Mouse (Mus musculus) hindbrain, embryonic 15.5 days (tissue): ENCODE measurements at regions not wholly inside any gene's neighbourhood (a gene's known extent, or its start where the extent isn't known, plus 50 kb on each side); places are given as distances from the start of the nearest gene placed in this dataset.

Experiments used
- ATAC-seq: fragments of 200-750 bp; cut with Nextera tagmentation; 2 replicates; pipeline ENCODE4 v1.8.0; 2017; ENCODE audit warnings: low read depth, moderate number of reproducible peaks, moderate TSS enrichment; ENCODE audit not compliant: low FRiP score
- H3K27ac ChIP-seq: fragments of 300-500 bp; sonication (generic); replicated peaks from 2 replicates; pipeline ENCODE4 v1.5.1; 2015; ENCODE audit warnings: mild to moderate bottlenecking, inconsistent platforms
- H3K27me3 ChIP-seq: fragments of 300-500 bp; sonication (generic); 2 replicates; pipeline ENCODE4 v1.6.1; 2015; ENCODE audit warnings: control low read depth, inconsistent platforms
- H3K36me3 ChIP-seq: fragments of 300-500 bp; sonication (generic); 2 replicates; pipeline ENCODE4 v1.6.1; 2015; ENCODE audit warnings: control low read depth, inconsistent platforms
- H3K4me1 ChIP-seq: fragments of 300-500 bp; sonication (generic); replicated peaks from 2 replicates; pipeline ENCODE4 v1.6.1; 2015; ENCODE audit warnings: control low read depth, inconsistent platforms
- H3K4me2 ChIP-seq: fragments of 300-500 bp; sonication (generic); 2 replicates; pipeline ENCODE4 v1.6.1; 2015; ENCODE audit warnings: moderate library complexity, mild to moderate bottlenecking, inconsistent platforms
- H3K4me3 ChIP-seq: fragments of 300-500 bp; sonication (generic); 2 replicates; pipeline ENCODE4 v1.5.1; 2015; ENCODE audit warnings: mild to moderate bottlenecking, inconsistent platforms
- H3K9ac ChIP-seq: fragments of 300-500 bp; sonication (generic); 2 replicates; pipeline ENCODE4 v1.6.1; 2015; ENCODE audit warnings: inconsistent platforms
- H3K9me3 ChIP-seq: fragments of 300-500 bp; sonication (generic); 2 replicates; pipeline ENCODE4 v1.6.1; 2016; ENCODE audit warnings: control low read depth, inconsistent platforms
- WGBS: fragments of 180-500 bp; shearing (Covaris S2); methylation state at CpG from one replicate; pipeline ENCODE4 v1.1.7; 2015; 5-methylcytosine and 5-hydroxymethylcytosine counted together

GRCm38 (mm10) chr11:8148485-8148825 lies 515.9 kb downstream of the Tns3 start:
- Histone ChIP-seq H3K4me2 (no peak overlapping the region), H3K9ac (no peak overlapping the region), H3K36me3 (no peaks in the 10 kb centered on the region), H3K27ac (no peak overlapping the region), H3K9me3 (no peaks in the 10 kb centered on the region), H3K4me1 (no peaks in the 10 kb centered on the region), H3K4me3 (no peak overlapping the region), H3K27me3 (no peaks in the 10 kb centered on the region)
- 85% methylated on average over 5 of the region's 5 CpGs for WGBS
- ATAC-seq, result no peak

- Histone ChIP-seq H3K9me3 (no peaks in the 10 kb centered on the region), H3K9ac (no peak overlapping the region), H3K4me3 (no peak overlapping the region), H3K4me2 (no peak overlapping the region), H3K36me3 (no peaks in the 10 kb centered on the region), H3K27ac (no peak overlapping the region), H3K27me3 (no peaks in the 10 kb centered on the region), H3K4me1 (no peaks in the 10 kb centered on the region)
- no peak for ATAC-seq
- WGBS, result 36% methylated on average over 6 of the region's 6 CpGs
Observed at GRCm38 (mm10) chr11:8147790-8148484, 516.4 kb downstream of the Tns3 start.

GRCm38 (mm10) chr11:8137366-8137765 lies 527.0 kb downstream of the Tns3 start:
- Histone ChIP-seq H3K4me2 (no peak overlapping the region), H3K4me1 (no peaks in the 10 kb centered on the region), H3K4me3 (no peak overlapping the region), H3K9me3 (no peaks in the 10 kb centered on the region), H3K27me3 (no peaks in the 10 kb centered on the region), H3K36me3 (no peaks in the 10 kb centered on the region), H3K27ac (no peak overlapping the region), H3K9ac (no peak overlapping the region)
- no peak for ATAC-seq
- 41% methylated on average over 4 of the region's 4 CpGs for WGBS

- H3K4me3 ChIP-seq, result no peak overlapping the region
- no peaks in the 10 kb centered on the region for H3K9me3 ChIP-seq
- no peaks in the 10 kb centered on the region for H3K27me3 ChIP-seq
- no peak overlapping the region for H3K27ac ChIP-seq
- no peak for ATAC-seq
- no peaks in the 10 kb centered on the region for H3K4me1 ChIP-seq
- WGBS, result 90% methylated on average over 4 of the region's 4 CpGs
- no peak overlapping the region for H3K9ac ChIP-seq
- no peaks in the 10 kb centered on the region for H3K36me3 ChIP-seq
- no peak overlapping the region for H3K4me2 ChIP-seq
Observed at GRCm38 (mm10) chr11:8136666-8137065, 527.7 kb downstream of the Tns3 start.

- no peak for ATAC-seq
- H3K4me1 ChIP-seq, result no peaks in the 10 kb centered on the region
Observed at GRCm38 (mm10) chr11:8109286-8109685, 555.0 kb downstream of the Tns3 start.

DNA sequence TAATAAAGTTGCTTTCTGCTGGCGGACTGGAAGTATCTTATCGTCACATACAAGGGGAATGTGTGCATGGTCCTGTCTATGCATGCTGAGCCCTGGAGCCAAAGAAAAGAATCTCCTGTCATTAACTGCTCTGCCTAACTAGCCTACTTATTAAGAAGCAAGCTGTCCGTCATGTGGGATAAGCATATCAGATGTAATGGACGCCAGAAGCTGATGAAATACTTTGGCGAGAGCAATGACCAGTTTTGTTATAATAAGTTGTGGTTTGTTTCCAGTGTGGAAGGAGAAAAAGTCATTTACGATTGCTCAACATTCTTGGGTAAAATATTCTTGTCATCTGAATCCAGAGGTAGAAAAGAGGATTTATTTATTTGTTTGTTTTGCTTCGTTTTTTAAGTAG lies 563.2 kb downstream of the Tns3 start:
- Histone ChIP-seq H3K4me1 (no peaks in the 10 kb centered on the region), H3K9me3 (no peaks in the 10 kb centered on the region), H3K4me2 (no peak overlapping the region), H3K4me3 (no peak overlapping the region), H3K27me3 (no peaks in the 10 kb centered on the region), H3K27ac (no peak overlapping the region), H3K9ac (no peak overlapping the region), H3K36me3 (no peaks in the 10 kb centered on the region)
- no peak for ATAC-seq
- WGBS, result 88% methylated on average over 7 of the region's 7 CpGs

More at GRCm38 (mm10) chr11:8109286-8109685, 555.0 kb downstream of the Tns3 start:
- H3K4me3 ChIP-seq, result no peak overlapping the region
- H3K36me3 ChIP-seq, result no peaks in the 10 kb centered on the region
- H3K9ac ChIP-seq, result no peak overlapping the region
- no peak overlapping the region for H3K27ac ChIP-seq
- no peaks in the 10 kb centered on the region for H3K9me3 ChIP-seq
- no peak overlapping the region for H3K4me2 ChIP-seq
- H3K27me3 ChIP-seq, result no peaks in the 10 kb centered on the region
- 83% methylated on average over 2 of the region's 2 CpGs for WGBS

DNA sequence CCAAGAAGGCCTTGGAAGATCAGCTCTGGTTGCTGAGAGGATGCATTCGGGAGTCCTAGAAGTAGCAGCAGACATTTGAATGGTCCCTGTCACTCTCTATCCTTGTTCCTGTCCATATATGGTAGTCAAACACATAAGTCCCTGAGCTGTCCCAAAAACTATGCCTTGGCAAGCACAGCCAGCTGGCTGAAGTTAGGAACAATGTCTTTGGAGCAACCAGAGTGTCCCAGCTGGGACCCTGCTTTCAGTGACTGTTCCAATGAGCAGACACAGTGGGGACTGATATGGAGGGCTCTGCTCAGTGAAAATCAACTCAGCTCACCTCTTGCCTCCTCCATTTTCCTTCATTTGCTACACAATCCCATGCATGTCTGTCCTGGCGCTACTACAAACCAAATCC lies 580.0 kb downstream of the Tns3 start:
- Histone ChIP-seq H3K4me1 (no peaks in the 10 kb centered on the region), H3K9ac (no peak overlapping the region), H3K4me3 (no peak overlapping the region), H3K27ac (no peak overlapping the region), H3K27me3 (no peaks in the 10 kb centered on the region), H3K36me3 (no peaks in the 10 kb centered on the region), H3K9me3 (no peaks in the 10 kb centered on the region), H3K4me2 (no peak overlapping the region)
- 96% methylated on average over 2 of the region's 2 CpGs for WGBS
- ATAC-seq, result no peak

- Histone ChIP-seq H3K4me1 (no peaks in the 10 kb centered on the region), H3K4me3 (no peak overlapping the region), H3K4me2 (no peak overlapping the region), H3K9me3 (no peaks in the 10 kb centered on the region), H3K27ac (no peak overlapping the region), H3K9ac (no peak overlapping the region), H3K27me3 (no peaks in the 10 kb centered on the region), H3K36me3 (no peaks in the 10 kb centered on the region)
- no peak for ATAC-seq
- 86% methylated on average over 5 of the region's 6 CpGs for WGBS
Observed at GRCm38 (mm10) chr11:8082811-8083210, 581.5 kb downstream of the Tns3 start.

- no peak for ATAC-seq
- Histone ChIP-seq H3K27me3 (no peaks in the 10 kb centered on the region), H3K4me1 (no peaks in the 10 kb centered on the region), H3K27ac (no peak overlapping the region), H3K9me3 (no peaks in the 10 kb centered on the region), H3K9ac (no peak overlapping the region), H3K4me3 (no peak overlapping the region), H3K4me2 (no peak overlapping the region), H3K36me3 (no peaks in the 10 kb centered on the region)
- WGBS, result 93% methylated on average over 1 of the region's 1 CpGs
Observed at GRCm38 (mm10) chr11:8073321-8073720, 591.0 kb downstream of the Tns3 start.

DNA sequence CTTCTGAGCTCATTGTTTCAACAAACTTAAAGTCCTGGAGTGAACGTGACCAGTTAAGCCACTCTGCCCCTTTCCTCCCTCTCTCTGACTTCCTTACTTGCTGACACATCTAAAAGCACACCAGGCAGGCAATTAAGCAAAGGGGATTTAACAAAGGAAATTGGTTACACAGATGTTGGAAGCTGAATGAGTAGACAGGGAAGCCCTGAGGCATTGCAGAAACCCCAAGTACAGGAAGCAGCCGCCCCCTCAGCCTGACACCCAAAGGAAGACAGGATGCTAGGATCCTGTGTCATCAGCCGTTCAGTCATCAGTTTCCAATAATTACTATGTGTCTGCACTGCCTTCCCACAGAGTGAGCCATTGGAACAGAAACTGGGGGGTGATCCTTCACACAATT lies 595.5 kb downstream of the Tns3 start:
- Histone ChIP-seq H3K4me1 (no peaks in the 10 kb centered on the region), H3K9me3 (no peaks in the 10 kb centered on the region), H3K4me3 (no peak overlapping the region), H3K9ac (no peak overlapping the region), H3K36me3 (no peaks in the 10 kb centered on the region), H3K27ac (no peak overlapping the region), H3K27me3 (no peaks in the 10 kb centered on the region), H3K4me2 (no peak overlapping the region)
- 0 out of 2 replicates have a peak, but pooled peaks have one; percentile 23 for ATAC-seq
- WGBS, result 14% methylated on average over 3 of the region's 3 CpGs

DNA sequence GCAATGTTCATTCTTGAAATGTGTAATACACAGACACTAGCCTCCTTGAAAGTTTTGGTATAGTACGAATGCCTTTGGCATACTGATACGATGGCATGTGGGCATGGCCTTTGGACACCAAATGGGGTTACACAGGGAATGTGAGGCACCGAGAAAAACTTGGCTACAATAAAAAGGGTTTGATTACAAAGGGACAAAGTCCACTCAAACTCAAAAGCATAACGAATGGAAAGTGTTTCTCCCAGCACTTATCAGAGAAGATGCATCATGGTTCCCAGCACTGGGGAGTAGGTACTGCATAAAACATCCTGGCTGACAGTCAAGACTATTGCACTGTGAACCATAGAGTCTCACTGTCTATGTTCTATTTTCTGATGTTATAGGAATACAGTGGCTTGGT lies 597.0 kb downstream of the Tns3 start:
- no peaks in the 10 kb centered on the region for H3K36me3 ChIP-seq
- H3K4me2 ChIP-seq, result no peak overlapping the region
- ATAC-seq, result no peak
- H3K9me3 ChIP-seq, result no peaks in the 10 kb centered on the region
- WGBS, result 90% methylated on average over 4 of the region's 4 CpGs
- no peak overlapping the region for H3K4me3 ChIP-seq
- no peak overlapping the region for H3K9ac ChIP-seq
- no peaks in the 10 kb centered on the region for H3K27me3 ChIP-seq
- no peaks in the 10 kb centered on the region for H3K4me1 ChIP-seq
- H3K27ac ChIP-seq, result no peak overlapping the region

DNA sequence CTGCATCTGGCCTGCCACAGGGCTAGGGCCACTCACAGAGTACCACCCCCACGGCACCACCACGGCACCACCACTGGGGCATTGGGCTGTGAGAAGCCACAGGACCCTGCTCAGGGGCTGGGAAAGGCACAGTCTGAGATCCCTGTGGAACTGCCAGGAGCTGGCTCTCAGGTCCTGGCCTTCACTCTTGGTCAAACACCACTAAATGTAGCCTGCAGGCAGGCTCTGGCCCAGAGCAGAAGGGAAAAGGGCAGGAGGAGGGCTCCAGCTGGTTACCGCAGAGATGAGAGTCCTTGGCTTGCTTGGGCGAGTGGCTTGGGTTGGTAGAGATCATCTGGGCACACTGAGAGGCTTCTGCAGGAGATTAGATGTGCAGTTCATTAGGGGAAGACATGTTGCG lies 598.5 kb downstream of the Tns3 start:
- no peaks in the 10 kb centered on the region for H3K36me3 ChIP-seq
- no peaks in the 10 kb centered on the region for H3K27me3 ChIP-seq
- no peak overlapping the region for H3K27ac ChIP-seq
- no peaks in the 10 kb centered on the region for H3K9me3 ChIP-seq
- no peaks in the 10 kb centered on the region for H3K4me1 ChIP-seq
- H3K4me3 ChIP-seq, result no peak overlapping the region
- no peak for ATAC-seq
- 87% methylated on average over 5 of the region's 5 CpGs for WGBS
- H3K4me2 ChIP-seq, result no peak overlapping the region
- no peak overlapping the region for H3K9ac ChIP-seq

GRCm38 (mm10) chr11:8065086-8065485 lies 599.2 kb downstream of the Tns3 start:
- no peaks in the 10 kb centered on the region for H3K27me3 ChIP-seq
- ATAC-seq, result no peak
- H3K4me3 ChIP-seq, result no peak overlapping the region
- H3K27ac ChIP-seq, result no peak overlapping the region
- H3K4me2 ChIP-seq, result no peak overlapping the region
- no peaks in the 10 kb centered on the region for H3K36me3 ChIP-seq
- WGBS, result 98% methylated on average over 1 of the region's 1 CpGs
- no peaks in the 10 kb centered on the region for H3K9me3 ChIP-seq
- H3K4me1 ChIP-seq, result no peaks in the 10 kb centered on the region
- H3K9ac ChIP-seq, result no peak overlapping the region
